Mouse (Mus musculus) liver, embryonic 11.5 days (tissue): Measurements from ENCODE around the gene Fgfr2. TPM values are rescaled to one million over a fixed set of nuclear protein-coding genes. Genes with fewer than 3 reads are reported as not detected.

Experiments used
- ATAC-seq: fragments of 200-750 bp; cut with Nextera tagmentation; replicated peaks from 2 replicates; pipeline ENCODE4 v1.8.0; 2017; ENCODE audit warnings: moderate number of reproducible peaks, mild to moderate bottlenecking, moderate TSS enrichment, moderate library complexity; ENCODE audit not compliant: low FRiP score
- DNase-seq: peaks from one replicate; pipeline ENCODE4 v3.0.0-alpha.2; 2017; ENCODE audit warnings: low spot score
- H3K27ac ChIP-seq: fragments of 300-500 bp; sonication (generic); 2 replicates; pipeline ENCODE4 v1.5.1; 2014; ENCODE audit warnings: mild to moderate bottlenecking, low read depth, low read length, control low read depth
- H3K27me3 ChIP-seq: fragments of 300-500 bp; sonication (generic); replicated peaks from 2 replicates; pipeline ENCODE4 v1.6.1; 2014; ENCODE audit warnings: low read length, mixed read lengths; ENCODE audit not compliant: control insufficient read depth, insufficient read depth
- H3K36me3 ChIP-seq: fragments of 300-500 bp; sonication (generic); 2 replicates; pipeline ENCODE4 v1.6.1; 2014; ENCODE audit warnings: mild to moderate bottlenecking, low read length, moderate library complexity, mixed read lengths; ENCODE audit not compliant: control insufficient read depth, insufficient read depth
- H3K4me1 ChIP-seq: fragments of 300-500 bp; sonication (generic); replicated peaks from 2 replicates; pipeline ENCODE4 v1.6.1; 2014; ENCODE audit warnings: low read length, mixed read lengths; ENCODE audit not compliant: control insufficient read depth, insufficient read depth
- H3K4me2 ChIP-seq: fragments of 300-500 bp; sonication (generic); 2 replicates; pipeline ENCODE4 v1.6.1; 2014; ENCODE audit warnings: mild to moderate bottlenecking, control low read depth, moderate library complexity
- H3K4me3 ChIP-seq: fragments of 300-500 bp; sonication (generic); 2 replicates; pipeline ENCODE4 v1.5.1; 2014; ENCODE audit warnings: low read depth, low read length, control low read depth
- H3K9ac ChIP-seq: fragments of 300-500 bp; sonication (generic); 2 replicates; pipeline ENCODE4 v1.6.1; 2014; ENCODE audit warnings: low read depth, low read length, control low read depth
- H3K9me3 ChIP-seq: fragments of 300-500 bp; sonication (generic); 2 replicates; pipeline ENCODE4 v1.6.1; 2016; ENCODE audit warnings: low read length, inconsistent platforms, mixed read lengths; ENCODE audit not compliant: control insufficient read depth
- WGBS: fragments of 180-500 bp; shearing (Covaris S2); extraction: QIAGEN DNeasy Blood & Tissue Kit; methylation state at CpG from one replicate; pipeline ENCODE4 v1.1.7; 2014; 5-methylcytosine and 5-hydroxymethylcytosine counted together
- polyA plus RNA-seq: library from polyadenylated mRNA; unstranded; fragments of >200 nt; fragmentation: Nextera tagmentation; extraction: Ambion mirVana; gene quantifications from 2 replicates; pipeline ENCODE4 v1.2.1, GENCODE M21; 2014

Gene Fgfr2
- polyA plus RNA-seq, 1 experiment from 2014 or later = 32.6 TPM

DNA sequence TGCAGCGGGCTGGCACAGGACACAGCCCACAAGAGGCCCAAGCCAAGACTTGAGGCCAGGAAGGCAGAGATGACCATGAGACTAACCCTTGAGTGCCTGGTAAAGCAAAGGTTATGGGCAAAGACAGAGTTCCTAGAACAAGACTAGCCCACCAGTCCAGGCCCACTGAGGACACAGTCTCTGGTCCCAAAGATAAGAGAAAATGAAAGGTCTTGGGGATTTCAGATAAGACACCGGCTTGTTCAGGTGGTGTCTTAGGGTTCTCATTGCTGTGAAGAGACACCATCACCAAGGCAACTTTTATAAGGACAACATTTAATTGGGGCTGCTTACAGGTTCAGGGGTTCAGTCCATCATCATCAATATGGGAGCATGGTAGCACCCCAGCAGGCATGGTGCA lies 779.2 kb downstream of the Fgfr2 start:
- DNase-seq (no peak), ATAC-seq (no peak)
- Histone ChIP-seq H3K27ac (no peak overlapping the region), H3K9ac (no peak overlapping the region), H3K36me3 (no peaks in the 10 kb centered on the region), H3K9me3 (no peaks in the 10 kb centered on the region), H3K27me3 (no peaks in the 10 kb centered on the region), H3K4me1 (no peaks in the 10 kb centered on the region), H3K4me3 (no peak overlapping the region), H3K4me2 (no peak overlapping the region)
- 70% methylated on average over 2 of the region's 2 CpGs for WGBS

DNA sequence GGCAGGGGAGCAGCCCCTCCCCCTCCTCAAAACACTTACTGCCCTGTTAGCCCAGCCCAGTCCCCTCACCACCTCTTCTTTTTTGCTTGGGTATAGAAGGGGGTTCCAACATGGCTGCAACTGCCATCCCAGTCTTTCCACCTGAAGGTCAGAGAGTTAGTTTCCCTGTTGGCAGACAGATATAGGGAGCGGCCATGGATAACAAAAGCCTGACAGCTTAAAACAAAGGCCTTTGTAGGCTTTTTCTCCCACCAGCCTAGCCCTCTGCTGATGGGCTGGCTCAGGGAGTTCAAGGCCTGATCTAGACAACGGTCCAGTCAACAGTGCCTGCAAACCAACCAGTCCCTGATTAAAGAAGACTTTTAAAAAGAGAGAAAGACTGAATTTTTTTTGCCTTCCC lies 780.0 kb downstream of the Fgfr2 start:
- no peaks in the 10 kb centered on the region for H3K9me3 ChIP-seq
- 80% methylated on average over 2 of the region's 2 CpGs for WGBS
- no peak for ATAC-seq
- no peak overlapping the region for H3K4me3 ChIP-seq
- no peak for DNase-seq
- H3K36me3 ChIP-seq = no peaks in the 10 kb centered on the region
- no peak overlapping the region for H3K9ac ChIP-seq
- no peak overlapping the region for H3K4me2 ChIP-seq
- no peaks in the 10 kb centered on the region for H3K4me1 ChIP-seq
- no peaks in the 10 kb centered on the region for H3K27me3 ChIP-seq
- H3K27ac ChIP-seq = no peak overlapping the region

DNA sequence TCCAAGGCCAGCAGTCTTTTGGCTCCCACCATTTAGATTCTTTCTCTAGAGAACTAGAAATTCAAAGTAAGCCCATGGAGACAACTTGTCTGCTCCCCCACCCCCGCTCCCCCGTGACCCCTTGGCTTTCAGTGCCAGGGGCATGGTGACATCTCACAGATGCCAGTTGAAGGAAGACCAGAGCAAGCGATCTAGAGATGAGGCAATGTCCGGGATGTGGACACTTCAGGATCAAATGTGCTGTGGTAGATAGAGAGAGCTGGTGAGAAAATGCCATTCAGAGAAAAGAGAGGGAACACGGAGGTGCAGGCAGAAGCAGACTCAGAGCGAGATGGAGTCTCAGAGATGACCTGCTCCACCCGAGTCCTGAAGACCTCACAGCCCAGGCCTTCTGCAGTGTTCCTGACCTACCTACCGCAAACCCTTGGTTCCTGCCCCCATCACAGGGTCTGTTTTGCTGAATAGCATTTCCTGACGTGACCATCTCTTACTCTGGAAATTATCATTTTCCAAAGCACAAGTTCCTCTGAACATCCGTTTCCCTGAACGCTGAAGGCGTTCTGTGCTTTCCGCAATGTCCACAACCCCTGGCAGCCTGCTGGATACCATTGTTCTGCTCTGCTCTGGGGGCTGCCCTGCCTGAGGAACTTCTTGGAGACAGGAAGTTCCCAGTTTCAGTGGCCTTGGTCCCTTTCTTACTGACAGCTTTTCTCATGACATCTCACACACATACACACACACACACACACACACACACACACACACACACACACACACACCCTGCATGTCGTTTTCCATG lies 783.9 kb downstream of the Fgfr2 start:
- WGBS = 60% methylated on average over 14 of the region's 14 CpGs
- no peak overlapping the region for H3K4me3 ChIP-seq

DNA sequence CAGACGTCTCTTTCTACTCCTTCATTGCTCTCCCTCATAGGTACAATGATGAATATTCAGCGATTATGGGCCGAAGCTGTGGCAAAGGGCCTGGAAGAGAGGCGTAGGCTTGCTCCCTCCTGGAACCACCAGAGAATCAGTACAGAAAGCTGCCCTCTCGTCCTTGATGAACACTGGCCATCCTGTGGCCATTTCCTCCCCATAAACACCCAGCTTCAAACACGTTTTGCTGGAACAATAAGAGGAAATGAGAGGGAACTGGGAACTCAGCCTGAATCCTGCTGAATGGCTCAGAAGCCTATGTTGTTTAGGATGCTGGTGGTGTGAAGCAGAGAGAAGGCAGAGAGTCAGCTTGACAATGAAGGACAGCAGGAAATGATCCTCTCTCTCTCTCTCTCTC lies 784.8 kb downstream of the Fgfr2 start:
- no peaks in the 10 kb centered on the region for H3K27me3 ChIP-seq
- no peak overlapping the region for H3K4me2 ChIP-seq
- no peak overlapping the region for H3K4me3 ChIP-seq
- H3K9me3 ChIP-seq = no peaks in the 10 kb centered on the region
- H3K4me1 ChIP-seq = peaks cover 7% of the 10 kb centered on the region
- DNase-seq = no peak
- no peak overlapping the region for H3K9ac ChIP-seq
- no peaks in the 10 kb centered on the region for H3K36me3 ChIP-seq
- 62% methylated on average over 6 of the region's 6 CpGs for WGBS
- no peak for ATAC-seq
- H3K27ac ChIP-seq = 0 out of 2 replicates have a peak overlapping the region, but pooled peaks have one; percentile 27

More for the DNA sequence above, 783.9 kb downstream of the Fgfr2 start:
- Histone ChIP-seq H3K27ac (0 out of 2 replicates have a peak overlapping the region, but pooled peaks have one; percentile 36), H3K36me3 (no peaks in the 10 kb centered on the region), H3K9ac (no peak overlapping the region), H3K9me3 (no peaks in the 10 kb centered on the region), H3K4me2 (no peak overlapping the region), H3K4me1 (peaks cover 7% of the 10 kb centered on the region), H3K27me3 (no peaks in the 10 kb centered on the region)
- ATAC-seq = no peak
- DNase-seq = no peak

DNA sequence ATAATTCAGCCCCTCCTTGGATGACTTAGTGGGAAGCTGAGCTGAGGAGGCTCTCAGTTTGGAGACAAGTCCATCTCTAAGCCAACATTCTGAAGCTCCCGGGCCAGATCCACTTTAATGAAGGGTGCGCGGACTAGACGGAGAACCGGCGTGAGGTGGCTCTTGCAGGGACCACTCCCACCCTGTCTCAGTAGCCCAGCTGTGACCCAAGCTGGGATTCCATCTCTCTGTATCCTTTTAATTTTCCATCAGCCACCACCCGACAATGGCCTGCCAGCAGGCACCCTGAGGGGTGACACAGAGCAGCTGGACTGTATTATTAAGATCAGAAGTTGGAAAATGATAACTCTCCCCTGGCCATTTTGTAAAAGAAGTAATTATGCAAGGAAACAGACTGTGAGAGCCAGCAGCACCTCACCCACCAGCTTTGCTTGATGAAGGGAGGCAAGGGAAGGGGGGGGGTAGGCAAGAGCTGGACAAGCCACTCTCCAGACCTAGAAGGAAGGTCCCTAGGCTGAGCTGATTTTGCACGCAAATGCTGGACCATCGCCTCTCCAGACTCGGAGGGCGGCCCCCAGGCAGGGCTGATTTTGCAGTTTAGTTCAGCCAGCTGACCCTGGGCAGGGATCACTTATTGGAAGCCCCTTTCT lies 785.8 kb downstream of the Fgfr2 start:
- 84% methylated on average over 11 of the region's 11 CpGs for WGBS
- H3K4me1 ChIP-seq = peaks cover 7% of the 10 kb centered on the region
- H3K9me3 ChIP-seq = no peaks in the 10 kb centered on the region
- no peaks in the 10 kb centered on the region for H3K36me3 ChIP-seq
- DNase-seq (no peak), ATAC-seq (no peak)
- no peak overlapping the region for H3K4me2 ChIP-seq
- H3K27ac ChIP-seq = no peak overlapping the region
- H3K9ac ChIP-seq = no peak overlapping the region
- no peaks in the 10 kb centered on the region for H3K27me3 ChIP-seq
- H3K4me3 ChIP-seq = no peak overlapping the region

DNA sequence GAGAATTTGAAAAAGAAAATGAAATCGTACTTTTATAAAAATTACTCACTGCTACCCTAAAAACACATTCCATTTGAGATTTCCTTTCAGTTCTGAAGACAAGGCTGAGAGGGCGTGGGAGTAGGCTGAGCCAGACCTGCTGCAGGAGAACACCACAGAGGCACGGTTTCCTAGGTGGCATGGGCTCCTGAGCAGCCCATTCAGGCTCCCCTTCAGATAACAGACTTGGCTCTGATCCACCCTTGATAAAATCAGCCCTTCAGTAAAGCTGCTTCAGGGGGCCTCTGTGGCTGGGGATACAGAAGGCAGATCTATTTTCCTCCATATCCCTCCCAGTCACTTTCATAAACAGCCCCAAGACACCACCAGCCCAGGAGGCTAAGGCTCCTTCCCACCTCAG lies 786.4 kb downstream of the Fgfr2 start:
- H3K36me3 ChIP-seq = no peaks in the 10 kb centered on the region
- DNase-seq = no peak
- H3K9ac ChIP-seq = no peak overlapping the region
- H3K9me3 ChIP-seq = no peaks in the 10 kb centered on the region
- peaks cover 7% of the 10 kb centered on the region for H3K4me1 ChIP-seq
- no peak for ATAC-seq
- 56% methylated on average over 3 of the region's 3 CpGs for WGBS
- no peak overlapping the region for H3K4me2 ChIP-seq
- no peak overlapping the region for H3K4me3 ChIP-seq
- no peak overlapping the region for H3K27ac ChIP-seq
- H3K27me3 ChIP-seq = no peaks in the 10 kb centered on the region

DNA sequence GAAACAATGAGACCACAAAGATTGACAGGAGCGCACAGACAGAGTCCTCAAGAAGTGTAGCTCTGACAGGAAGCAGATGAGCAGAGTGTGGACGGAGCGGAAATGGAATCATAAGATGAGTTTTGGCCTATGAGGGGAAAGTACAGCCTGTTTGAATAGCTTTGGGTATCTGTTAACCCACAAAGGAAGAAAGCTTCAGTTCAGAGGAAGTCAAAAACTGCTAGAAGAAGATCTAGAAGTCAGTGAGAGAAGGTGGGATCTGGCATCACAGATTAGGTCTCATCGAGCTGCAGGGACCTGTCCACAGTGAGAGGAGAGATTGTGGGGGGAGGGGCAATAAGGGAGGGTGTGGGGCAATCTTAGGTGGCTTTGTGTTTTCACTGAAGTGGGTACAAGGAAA lies 787.8 kb downstream of the Fgfr2 start:
- 51% methylated on average over 4 of the region's 4 CpGs for WGBS
- no peak overlapping the region for H3K27ac ChIP-seq
- H3K4me1 ChIP-seq = peaks cover 11% of the 10 kb centered on the region
- H3K36me3 ChIP-seq = no peaks in the 10 kb centered on the region
- H3K9me3 ChIP-seq = no peaks in the 10 kb centered on the region
- H3K27me3 ChIP-seq = no peaks in the 10 kb centered on the region
- no peak for DNase-seq
- H3K9ac ChIP-seq = no peak overlapping the region
- ATAC-seq = no peak
- no peak overlapping the region for H3K4me2 ChIP-seq
- no peak overlapping the region for H3K4me3 ChIP-seq

DNA sequence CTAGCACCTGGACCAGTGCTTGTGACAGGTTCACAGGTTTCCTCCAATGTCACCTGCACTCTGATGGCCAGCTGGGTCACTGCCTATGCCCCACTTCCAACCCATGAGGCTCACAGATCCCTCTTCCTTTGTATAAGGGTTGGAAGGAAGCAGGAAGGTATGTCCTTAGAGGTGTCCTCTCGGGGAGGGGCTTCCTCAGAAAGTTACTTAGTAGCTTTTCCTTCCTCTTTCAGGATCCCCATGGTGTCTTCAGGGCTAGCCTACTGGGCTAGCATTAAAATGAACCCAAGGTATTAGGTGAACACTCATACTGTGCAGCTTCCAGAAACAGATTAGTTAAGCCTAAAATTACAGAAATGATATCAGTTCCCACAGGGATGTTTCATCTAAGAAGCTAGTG lies 790.1 kb downstream of the Fgfr2 start:
- Histone ChIP-seq H3K27ac (no peak overlapping the region), H3K27me3 (no peaks in the 10 kb centered on the region), H3K9ac (no peak overlapping the region), H3K4me3 (no peak overlapping the region), H3K4me2 (no peak overlapping the region), H3K36me3 (no peaks in the 10 kb centered on the region), H3K9me3 (no peaks in the 10 kb centered on the region), H3K4me1 (peaks cover 11% of the 10 kb centered on the region)
- DNase-seq (no peak), ATAC-seq (no peak)
- WGBS = 48% methylated on average over 1 of the region's 1 CpGs

DNA sequence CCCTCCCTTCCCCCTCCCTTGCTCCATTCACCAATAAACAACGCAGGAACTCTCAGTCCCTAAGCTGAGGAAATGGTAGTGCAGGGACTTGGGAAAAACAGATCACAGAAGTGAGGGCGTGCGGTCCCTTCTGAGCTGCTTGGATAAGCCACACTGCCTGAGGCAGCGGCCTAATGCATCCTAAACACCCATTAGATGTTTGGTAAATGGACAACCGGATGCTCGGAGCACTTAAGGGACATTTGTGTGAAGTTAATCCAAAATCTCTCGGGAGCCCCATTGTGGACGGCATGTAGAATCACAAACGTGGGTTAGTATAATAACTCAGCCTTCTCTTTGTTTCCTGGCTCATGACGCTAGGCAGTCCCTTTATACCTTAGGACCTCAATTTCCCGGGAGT lies 791.0 kb downstream of the Fgfr2 start:
- H3K9me3 ChIP-seq = no peaks in the 10 kb centered on the region
- WGBS = 74% methylated on average over 11 of the region's 11 CpGs
- no peak overlapping the region for H3K4me2 ChIP-seq
- H3K4me3 ChIP-seq = no peak overlapping the region
- no peak overlapping the region for H3K27ac ChIP-seq
- ATAC-seq = no peak
- H3K36me3 ChIP-seq = no peaks in the 10 kb centered on the region
- H3K9ac ChIP-seq = no peak overlapping the region
- no peak for DNase-seq
- H3K27me3 ChIP-seq = no peaks in the 10 kb centered on the region
- peaks cover 10% of the 10 kb centered on the region for H3K4me1 ChIP-seq
